Mouse (Mus musculus) kidney, postnatal 0 days (tissue): ENCODE results near the gene BC049352. TPM values are rescaled to one million over a fixed set of nuclear protein-coding genes. Genes with fewer than 3 reads are reported as not detected.

ENCODE experiments used
- ATAC-seq: fragments of 200-750 bp; cut with Nextera tagmentation; replicated peaks from 2 replicates; pipeline ENCODE4 v1.8.0; 2017; ENCODE audit warnings: low read depth, moderate number of reproducible peaks, moderate TSS enrichment, moderate library complexity; ENCODE audit not compliant: low FRiP score
- DNase-seq: peaks from one replicate; pipeline ENCODE4 v3.0.0-alpha.2; 2016; ENCODE audit warnings: low spot score
- H3K27ac ChIP-seq: fragments of 300-500 bp; sonication (generic); 2 replicates; pipeline ENCODE4 v1.5.1; 2014; ENCODE audit warnings: mild to moderate bottlenecking
- H3K27me3 ChIP-seq: fragments of 300-500 bp; sonication (generic); 2 replicates; pipeline ENCODE4 v1.6.1; 2014; ENCODE audit warnings: low read length, mixed read lengths; ENCODE audit not compliant: insufficient read depth
- H3K36me3 ChIP-seq: fragments of 300-500 bp; sonication (generic); 2 replicates; pipeline ENCODE4 v1.6.1; 2014; ENCODE audit warnings: low read length, mixed read lengths; ENCODE audit not compliant: insufficient read depth
- H3K4me1 ChIP-seq: fragments of 300-500 bp; sonication (generic); replicated peaks from 2 replicates; pipeline ENCODE4 v1.6.1; 2014; ENCODE audit warnings: antibody characterized with exemption, low read length, mixed read lengths; ENCODE audit not compliant: insufficient read depth
- H3K4me2 ChIP-seq: fragments of 300-500 bp; sonication (generic); 2 replicates; pipeline ENCODE4 v1.6.1; 2014; ENCODE audit warnings: mild to moderate bottlenecking, low read length, moderate library complexity, mixed read lengths
- H3K4me3 ChIP-seq: fragments of 300-500 bp; sonication (generic); replicated peaks from 2 replicates; pipeline ENCODE4 v1.5.1; 2014; ENCODE audit warnings: low read depth, low read length
- H3K9ac ChIP-seq: fragments of 300-500 bp; sonication (generic); 2 replicates; pipeline ENCODE4 v1.6.1; 2014; ENCODE audit warnings: low read depth, low read length
- H3K9me3 ChIP-seq: fragments of 300-500 bp; sonication (generic); replicated peaks from 2 replicates; pipeline ENCODE4 v1.6.1; 2016; ENCODE audit warnings: low read length, inconsistent platforms, mixed read lengths
- CTCF ChIP-seq: IDR thresholded peaks from 2 replicates; pipeline ENCODE4 v1.5.1; 2016; ENCODE audit warnings: antibody characterized with exemption, low read depth, mild to moderate bottlenecking, moderate library complexity
- WGBS: fragments of 180-500 bp; shearing (Covaris S2); extraction: QIAGEN DNeasy Blood & Tissue Kit; methylation state at CpG from one replicate; pipeline ENCODE4 v1.1.7; 2014; 5-methylcytosine and 5-hydroxymethylcytosine counted together
- polyA plus RNA-seq: library from polyadenylated mRNA; unstranded; fragments of >200 nt; fragmentation: Nextera tagmentation; extraction: Ambion mirVana; gene quantifications from 2 replicates; pipeline ENCODE4 v1.2.1, GENCODE M21; 2015

The BC049352 gene
- polyA plus RNA-seq, 1 experiment from 2014 or later, result 0.08 TPM

- Histone ChIP-seq H3K9ac (no peak overlapping the region), H3K27me3 (no peaks in the 10 kb centered on the region), H3K27ac (no peak overlapping the region), H3K9me3 (no peaks in the 10 kb centered on the region), H3K4me2 (no peak overlapping the region), H3K4me1 (no peaks in the 10 kb centered on the region), H3K4me3 (no peak overlapping the region), H3K36me3 (no peaks in the 10 kb centered on the region)
- peak; percentile 46; the same call in 1 of the 2 replicates for ATAC-seq
- 30% methylated on average over 6 of the region's 6 CpGs for WGBS
- no peak for TF ChIP-seq CTCF
- DNase-seq, result no peak
Observed at GRCm38 (mm10) chr9:45212001-45212400, 30.2 kb downstream of the BC049352 start.

GRCm38 (mm10) chr9:45215526-45216179, 33.8 kb downstream of the BC049352 start:
- Histone ChIP-seq H3K27ac (no peak overlapping the region), H3K27me3 (no peaks in the 10 kb centered on the region), H3K4me2 (no peak overlapping the region), H3K9me3 (no peaks in the 10 kb centered on the region), H3K4me1 (no peaks in the 10 kb centered on the region), H3K4me3 (no peak overlapping the region), H3K9ac (no peak overlapping the region), H3K36me3 (no peaks in the 10 kb centered on the region)
- no peak for ATAC-seq
- no peak for TF ChIP-seq CTCF
- DNase-seq, result no peak
- WGBS, result 68% methylated on average over 11 of the region's 11 CpGs

- WGBS, result 86% methylated on average over 3 of the region's 3 CpGs
Observed at GRCm38 (mm10) chr9:45219644-45220043, 37.8 kb downstream of the BC049352 start.

GRCm38 (mm10) chr9:45221567-45221966, 39.8 kb downstream of the BC049352 start:
- Histone ChIP-seq H3K9me3 (no peaks in the 10 kb centered on the region), H3K4me3 (no peak overlapping the region), H3K36me3 (no peaks in the 10 kb centered on the region), H3K4me1 (no peaks in the 10 kb centered on the region), H3K4me2 (no peak overlapping the region), H3K9ac (no peak overlapping the region), H3K27ac (no peak overlapping the region), H3K27me3 (no peaks in the 10 kb centered on the region)
- DNase-seq, result peak; percentile 90
- WGBS, result 15% methylated on average over 6 of the region's 6 CpGs
- no peak; the same call in 1 of the 2 replicates for ATAC-seq
- peak; percentile 99 for TF ChIP-seq CTCF

More at GRCm38 (mm10) chr9:45219644-45220043, 37.8 kb downstream of the BC049352 start:
- H3K27me3 ChIP-seq, result no peaks in the 10 kb centered on the region
- H3K4me2 ChIP-seq, result no peak overlapping the region
- no peaks in the 10 kb centered on the region for H3K36me3 ChIP-seq
- ATAC-seq (no peak), DNase-seq (no peak)
- no peak overlapping the region for H3K4me3 ChIP-seq
- no peak overlapping the region for H3K9ac ChIP-seq
- no peaks in the 10 kb centered on the region for H3K9me3 ChIP-seq
- H3K27ac ChIP-seq, result no peak overlapping the region
- no peak for TF ChIP-seq CTCF
- no peaks in the 10 kb centered on the region for H3K4me1 ChIP-seq

GRCm38 (mm10) chr9:45229359-45229758, 47.6 kb downstream of the BC049352 start:
- Histone ChIP-seq H3K9ac (no peak overlapping the region), H3K27ac (no peak overlapping the region), H3K4me1 (no peaks in the 10 kb centered on the region), H3K4me3 (no peak overlapping the region), H3K27me3 (no peaks in the 10 kb centered on the region), H3K36me3 (no peaks in the 10 kb centered on the region), H3K9me3 (no peaks in the 10 kb centered on the region), H3K4me2 (no peak overlapping the region)
- DNase-seq (no peak), ATAC-seq (no peak)
- 65% methylated on average over 8 of the region's 8 CpGs for WGBS
- TF ChIP-seq CTCF, result no peak

- Histone ChIP-seq H3K27me3 (no peaks in the 10 kb centered on the region), H3K27ac (no peak overlapping the region), H3K4me3 (no peak overlapping the region), H3K4me1 (no peaks in the 10 kb centered on the region), H3K4me2 (no peak overlapping the region), H3K9me3 (no peaks in the 10 kb centered on the region), H3K36me3 (no peaks in the 10 kb centered on the region), H3K9ac (no peak overlapping the region)
- 45% methylated on average over 6 of the region's 6 CpGs for WGBS
- TF ChIP-seq CTCF, result no peak
- DNase-seq (peak; percentile 37), ATAC-seq (no peak)
Observed at GRCm38 (mm10) chr9:45235668-45236227, 53.9 kb downstream of the BC049352 start.

GRCm38 (mm10) chr9:45236744-45237143, 54.9 kb downstream of the BC049352 start:
- H3K27me3 ChIP-seq, result no peaks in the 10 kb centered on the region
- 49% methylated on average over 7 of the region's 7 CpGs for WGBS
- H3K9me3 ChIP-seq, result no peaks in the 10 kb centered on the region
- ATAC-seq (no peak), DNase-seq (no peak)
- no peak overlapping the region for H3K4me3 ChIP-seq
- H3K9ac ChIP-seq, result no peak overlapping the region
- H3K27ac ChIP-seq, result no peak overlapping the region
- TF ChIP-seq CTCF, result no peak
- no peaks in the 10 kb centered on the region for H3K4me1 ChIP-seq
- no peak overlapping the region for H3K4me2 ChIP-seq
- no peaks in the 10 kb centered on the region for H3K36me3 ChIP-seq
